Mouse (Mus musculus) spleen, embryonic (tissue): ENCODE data around the gene Syne1.

Experiments
- CTCF ChIA-PET: fragments of 350-600 bp; sonication (Branson Sonifier 250); formaldehyde crosslinking; loops from one replicate; lab custom pipeline; 2022; lab: Charles Lee

The Syne1 gene

DNA sequence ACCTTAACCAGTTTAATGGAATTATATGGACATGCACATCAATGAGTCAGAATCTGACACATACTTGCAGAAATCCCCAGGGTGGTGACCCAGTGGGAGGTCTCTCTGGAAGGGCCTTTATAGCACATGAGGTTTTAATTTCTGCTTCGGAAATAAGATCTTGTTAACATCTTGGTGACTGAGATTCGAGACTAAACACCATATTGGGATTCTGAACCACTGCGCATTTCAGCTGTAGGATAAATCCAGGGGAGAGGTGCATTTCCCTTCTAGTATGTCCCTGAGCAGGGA is 480.4 kb downstream of the Syne1 start:
- CTCF ChIA-PET = no interaction called here

DNA sequence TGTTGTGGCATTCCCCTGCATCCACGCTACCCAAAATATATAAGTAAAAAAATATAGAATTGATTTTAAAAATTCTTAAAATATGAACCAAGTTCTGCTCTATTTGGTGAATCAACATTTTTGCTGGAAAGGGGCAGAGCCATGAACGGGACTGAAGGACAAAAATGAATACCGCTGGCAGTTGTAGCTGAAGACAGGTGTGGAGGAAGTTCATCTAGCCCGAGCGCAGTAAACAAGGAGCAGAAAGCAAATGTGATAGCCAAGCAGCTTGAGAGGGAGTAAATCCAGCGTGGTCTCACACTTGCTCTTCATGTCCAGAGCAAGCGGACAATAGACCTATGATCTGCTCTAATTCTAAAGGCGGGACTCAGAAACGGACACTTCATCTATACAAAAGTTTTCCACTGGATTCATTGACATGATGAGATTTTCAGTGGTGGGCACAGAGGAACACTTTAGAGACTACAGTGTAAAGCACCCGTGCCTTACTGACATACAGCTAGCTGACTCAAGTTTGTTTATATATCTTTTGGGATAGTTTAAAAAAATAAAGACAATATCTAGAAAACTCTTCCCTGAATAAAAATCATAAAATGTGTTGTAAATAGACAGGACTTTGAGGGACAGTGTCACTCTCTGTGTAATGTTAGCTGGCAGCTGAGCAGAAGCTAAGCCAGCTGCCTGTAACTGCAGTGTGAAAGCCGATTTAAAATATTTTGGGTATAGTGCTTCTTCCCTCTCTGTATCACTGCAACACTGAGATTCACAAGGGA is 480.9 kb downstream of the Syne1 start:
- CTCF ChIA-PET = interaction anchor here (0.5 kb wide), 1 partner anchor 510 kb away, joined by 3 read pairs; no protein-coding TSS in a partner anchor

DNA sequence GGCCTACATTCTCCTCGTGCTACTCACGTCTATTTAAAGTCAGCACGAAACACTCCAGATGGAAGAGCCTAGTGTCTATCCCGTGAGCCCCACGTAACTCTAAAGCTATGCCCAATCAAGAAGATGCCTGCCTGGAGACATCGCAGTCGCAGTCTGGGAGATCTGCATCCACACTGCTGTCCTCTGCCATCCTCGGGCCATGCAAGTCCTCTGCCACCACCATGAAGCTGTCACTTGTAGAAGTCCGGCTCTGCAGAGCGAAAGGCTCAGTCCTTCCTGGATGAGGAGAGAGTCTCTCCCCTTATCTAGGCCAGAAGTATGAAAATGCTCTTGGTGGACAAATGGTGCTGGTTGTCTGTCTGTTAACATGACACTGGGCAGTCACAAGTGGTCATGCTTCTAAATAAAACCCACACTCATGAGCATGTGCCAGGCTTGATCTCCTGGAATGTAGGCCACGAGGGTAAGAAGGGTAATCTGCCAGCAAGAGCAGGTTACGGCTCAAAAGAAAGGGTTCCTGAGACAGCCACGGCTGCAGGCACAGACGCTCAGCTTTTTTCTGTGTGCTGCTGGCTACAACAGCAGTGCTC is 482.5 kb downstream of the Syne1 start, which contains the start of gene Gm10097:
TSS of gene Gm10097 (plus strand) at position 517 of the 590 bp plus-strand sequence.
- CTCF ChIA-PET = no interaction called here

DNA sequence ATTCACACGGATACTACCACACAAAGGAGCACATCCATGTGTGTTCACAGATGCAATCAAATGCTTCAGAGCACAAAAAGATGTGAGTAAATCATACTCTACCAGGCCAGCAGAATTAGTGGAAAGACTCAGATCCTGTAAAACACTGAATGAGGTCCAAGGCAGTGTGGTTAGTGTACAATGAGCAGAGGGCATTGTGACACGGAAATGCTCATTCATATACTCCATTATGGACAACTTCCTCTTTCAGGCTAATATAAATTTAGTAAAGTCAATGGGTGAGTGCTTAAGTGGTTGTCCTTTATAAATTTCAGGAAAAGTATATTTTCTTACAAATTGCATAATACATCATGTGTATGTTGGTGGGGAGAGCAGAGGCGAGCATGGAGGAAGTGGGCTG is 484.2 kb downstream of the Syne1 start:
- CTCF ChIA-PET = no interaction called here

- CTCF ChIA-PET = no interaction called here
These were observed 491.3 kb downstream of the Syne1 start for GRCm38 (mm10) chr10:5059983-5060382.

DNA sequence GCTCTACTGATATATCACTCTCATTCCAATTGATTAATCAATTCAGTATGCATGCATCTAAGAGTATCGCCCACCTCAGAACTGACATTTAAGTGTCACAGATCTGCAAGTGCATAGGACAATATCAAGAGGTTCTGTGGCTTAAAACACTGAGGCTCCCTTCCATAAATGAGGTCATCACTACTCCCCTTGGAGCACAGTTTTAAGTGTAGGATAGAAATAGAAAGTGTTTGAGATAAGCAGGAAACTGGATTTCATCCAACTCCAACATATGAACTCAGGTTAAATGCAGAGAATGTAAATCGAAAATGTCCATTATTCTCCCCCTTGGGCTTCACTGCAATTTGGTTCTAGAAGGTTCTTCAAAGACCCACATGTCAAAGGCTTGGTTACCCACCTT is 492.4 kb downstream of the Syne1 start:
- CTCF ChIA-PET = no interaction called here

DNA sequence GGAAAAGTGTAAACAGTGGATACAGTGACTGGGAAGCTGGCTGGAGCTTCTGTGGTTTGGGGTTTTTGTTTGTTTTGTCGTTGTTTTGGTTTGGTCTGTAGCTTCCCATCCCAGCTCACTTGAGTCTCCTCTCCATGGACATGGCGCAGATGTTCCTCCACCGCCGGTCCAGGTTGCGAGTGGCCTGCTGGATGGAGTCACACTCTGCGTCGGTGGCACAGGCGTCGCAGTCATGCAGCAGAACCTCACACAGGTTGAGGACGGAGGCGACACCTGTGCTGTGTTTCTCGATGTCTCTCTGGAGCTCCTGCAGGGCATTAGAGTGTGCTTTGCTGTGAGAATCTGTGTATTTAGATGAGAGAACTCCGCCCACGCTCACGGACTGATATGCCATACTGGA is 493.6 kb downstream of the Syne1 start:
- CTCF ChIA-PET = no interaction called here

- CTCF ChIA-PET = no interaction called here
These were observed 494.3 kb downstream of the Syne1 start for GRCm38 (mm10) chr10:5056940-5057339.

- CTCF ChIA-PET = no interaction called here
These were observed 495.0 kb downstream of the Syne1 start for GRCm38 (mm10) chr10:5056243-5056735.

- CTCF ChIA-PET = no interaction called here
These were observed 505.6 kb downstream of the Syne1 start for GRCm38 (mm10) chr10:5045671-5046070.

DNA sequence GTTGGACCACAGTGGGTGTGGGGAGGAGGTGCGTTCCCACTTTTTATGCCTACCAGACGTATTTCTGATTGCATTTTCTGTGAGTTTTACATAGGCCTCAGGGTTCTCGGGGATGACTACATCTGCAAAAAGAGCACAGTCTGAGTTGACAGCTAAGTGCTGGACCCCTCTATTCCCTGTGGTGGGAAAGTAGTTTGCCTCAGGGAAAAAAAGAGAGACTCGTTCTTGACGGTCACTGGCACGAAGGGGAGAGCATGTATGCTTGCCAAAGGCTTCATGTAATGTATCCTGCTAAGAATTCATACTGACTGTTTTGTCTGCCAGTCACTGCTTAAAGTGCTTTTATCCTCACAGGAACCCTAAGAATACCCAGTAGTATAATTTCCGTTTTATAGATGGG is 506.1 kb downstream of the Syne1 start:
- CTCF ChIA-PET = no interaction called here

GRCm38 (mm10) chr10:5044481-5044880 is 506.8 kb downstream of the Syne1 start:
- CTCF ChIA-PET = interaction anchor here (0.6 kb wide), 1 partner anchor 179 kb away, joined by 7 read pairs; no protein-coding TSS in a partner anchor

DNA sequence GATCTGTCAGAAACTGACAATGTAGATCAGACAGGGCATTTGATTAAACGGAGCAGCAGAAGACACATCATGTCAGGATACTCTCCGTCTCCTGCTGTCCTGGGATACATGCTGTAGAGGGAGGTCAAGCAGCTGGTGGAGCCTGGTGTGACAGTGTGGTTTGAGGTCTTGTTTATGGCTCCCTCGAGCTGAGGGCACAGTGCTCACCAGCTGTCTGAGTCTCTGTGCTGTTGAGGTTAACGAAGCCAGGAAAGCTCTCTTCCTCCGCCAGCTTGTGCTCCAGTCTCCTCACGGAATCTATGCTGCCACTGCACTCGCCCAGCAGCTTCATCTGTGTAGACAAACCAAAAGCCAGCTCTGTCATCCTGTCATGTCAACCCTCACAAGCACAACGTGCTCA is 510.0 kb downstream of the Syne1 start:
- CTCF ChIA-PET = no interaction called here

DNA sequence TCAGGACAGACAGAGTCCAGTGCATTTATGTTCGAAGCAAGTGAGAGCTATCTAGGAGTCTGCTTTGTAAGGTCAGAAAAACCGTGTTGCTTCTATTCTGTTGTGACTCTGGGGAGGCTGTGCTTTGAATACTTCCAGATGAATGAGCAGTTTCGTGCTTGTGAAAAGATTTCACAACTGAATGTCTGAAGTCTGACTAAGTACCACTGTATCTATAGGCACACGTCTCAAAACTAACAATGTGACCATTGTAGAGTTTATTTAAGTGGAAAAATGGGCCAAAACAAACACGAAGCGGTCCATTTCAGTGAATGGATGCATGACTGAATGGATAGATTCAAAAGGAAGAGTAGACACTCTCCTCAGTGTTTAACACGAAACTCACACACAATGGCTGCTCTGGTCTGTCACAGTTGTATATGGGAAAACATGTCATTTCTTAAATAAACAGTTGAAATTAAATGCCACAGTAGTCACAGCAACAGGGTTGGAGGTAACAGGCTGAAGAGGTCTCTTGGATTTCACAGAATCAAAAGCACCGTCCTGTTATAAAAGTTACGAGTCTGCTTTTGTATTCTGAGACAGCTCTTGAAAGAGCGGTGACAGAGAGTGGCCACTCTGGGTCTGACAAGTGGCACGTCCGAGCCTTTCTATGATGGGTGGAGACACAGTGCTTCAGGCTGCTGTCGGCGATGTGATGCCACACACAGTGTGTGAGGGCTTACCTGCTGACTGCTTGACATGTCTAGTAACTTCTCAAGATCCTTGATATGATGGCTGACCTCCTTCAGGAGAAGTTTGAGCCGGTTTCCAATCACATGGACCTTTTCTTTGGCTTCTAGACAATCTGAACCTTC is 518.9 kb downstream of the Syne1 start:
- CTCF ChIA-PET = interaction anchor here (0.6 kb wide), 1 partner anchor 620 kb away, joined by 3 read pairs; no protein-coding TSS in a partner anchor

- CTCF ChIA-PET = no interaction called here
These were observed 521.4 kb downstream of the Syne1 start for GRCm38 (mm10) chr10:5029883-5030282.

- CTCF ChIA-PET = interaction anchor here (0.7 kb wide), 2 partner anchors 31 to 366 kb away, joined by 5 to 8 read pairs; no protein-coding TSS in a partner anchor
These were observed 522.1 kb downstream of the Syne1 start for GRCm38 (mm10) chr10:5029161-5029560.

- CTCF ChIA-PET = no interaction called here
These were observed 523.0 kb downstream of the Syne1 start for GRCm38 (mm10) chr10:5028301-5028700.

GRCm38 (mm10) chr10:5027208-5027607 is 524.1 kb downstream of the Syne1 start:
- CTCF ChIA-PET = no interaction called here

GRCm38 (mm10) chr10:5025906-5026305 is 525.4 kb downstream of the Syne1 start:
- CTCF ChIA-PET = no interaction called here

- CTCF ChIA-PET = no interaction called here
These were observed 534.1 kb downstream of the Syne1 start for GRCm38 (mm10) chr10:5017148-5017547.

DNA sequence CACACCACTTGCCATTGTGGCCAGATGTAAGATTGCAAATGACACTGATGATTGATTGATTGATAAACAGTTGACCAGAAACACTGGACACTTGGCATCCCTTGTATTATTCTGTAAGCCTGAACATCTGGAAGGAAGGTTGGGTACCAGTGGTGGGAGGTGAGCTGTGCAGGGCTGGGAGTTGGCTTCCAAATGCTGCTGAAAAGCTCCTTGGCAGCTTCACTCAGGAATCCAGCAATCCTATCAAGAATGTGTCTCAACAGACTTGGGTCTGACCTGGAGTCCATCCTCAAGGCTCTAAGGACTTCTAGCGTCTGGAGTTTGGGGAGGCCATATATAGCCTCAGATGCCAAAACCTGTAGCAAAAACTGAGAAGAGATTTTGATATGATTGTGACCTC is 536.3 kb downstream of the Syne1 start:
- CTCF ChIA-PET = no interaction called here

DNA sequence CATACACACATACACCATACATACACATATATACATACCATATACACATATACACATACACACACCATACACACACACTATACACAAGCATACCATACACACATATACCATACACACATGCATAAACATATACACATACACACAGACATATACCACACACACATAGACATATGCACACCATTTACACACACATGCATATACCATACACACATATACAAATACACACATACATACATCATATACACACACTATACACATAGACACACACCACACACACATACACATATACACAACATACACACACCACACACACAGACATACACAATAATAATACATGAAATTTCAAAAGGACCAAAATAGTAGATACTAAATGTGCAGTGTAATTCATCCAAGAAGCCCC is 539.3 kb downstream of the Syne1 start:
- CTCF ChIA-PET = no interaction called here
